Mouse (Mus musculus): ENCODE results near the gene Hdac7. TPM values are rescaled to one million over a fixed set of nuclear protein-coding genes. Genes with fewer than 3 reads are reported as not detected.

The Hdac7 gene
- total and polyA plus RNA-seq, 2 experiments from 2014 or later: 24.2 to 29.2 TPM

- Histone ChIP-seq H3K36me3 (ENCODE audit: insufficient read depth, low read length) (no peaks in the 10 kb centered on the region), H3K4me1 (ENCODE audit: insufficient read depth, low read length) (no peaks in the 10 kb centered on the region), H3K9ac (replicated peaks; ENCODE audit: low read length, poor library complexity, severe bottlenecking) (no peak overlapping the region), H3K27ac (ENCODE audit: low read depth, low read length) (no peak overlapping the region), H3K9me3 (ENCODE audit: low read length) (no peaks in the 10 kb centered on the region), H3K27me3 (ENCODE audit: insufficient read depth, low read length) (no peaks in the 10 kb centered on the region), H3K4me2 (ENCODE audit: low read depth, low read length, poor library complexity, severe bottlenecking) (no peak overlapping the region), H3K4me3 (ENCODE audit: low read depth, low read length) (no peak overlapping the region)
- WGBS: 82% methylated on average over 3 of the region's 3 CpGs
- no peak for TF ChIP-seq CTCF (IDR thresholded peaks at IDR 0.05)
- DNase-seq (ENCODE audit: low spot score): no peak
- ATAC-seq (ENCODE audit: low FRiP score): no peak
These were observed 16.1 kb upstream of the Hdac7 start for GRCm38 (mm10) chr15:97860353-97860752.

- ATAC-seq (ENCODE audit: low FRiP score) (no peak), DNase-seq (ENCODE audit: low spot score) (no peak)
- Histone ChIP-seq H3K4me1 (ENCODE audit: insufficient read depth, low read length) (no peaks in the 10 kb centered on the region), H3K27me3 (ENCODE audit: insufficient read depth, low read length) (no peaks in the 10 kb centered on the region), H3K9me3 (ENCODE audit: low read length) (no peaks in the 10 kb centered on the region), H3K27ac (ENCODE audit: low read depth, low read length) (no peak overlapping the region), H3K4me3 (ENCODE audit: low read depth, low read length) (no peak overlapping the region), H3K36me3 (ENCODE audit: insufficient read depth, low read length) (no peaks in the 10 kb centered on the region), H3K9ac (replicated peaks; ENCODE audit: low read length, poor library complexity, severe bottlenecking) (no peak overlapping the region), H3K4me2 (ENCODE audit: low read depth, low read length, poor library complexity, severe bottlenecking) (no peak overlapping the region)
- TF ChIP-seq CTCF (IDR thresholded peaks at IDR 0.05): no peak
- 90% methylated on average over 4 of the region's 4 CpGs for WGBS
These were observed 14.1 kb upstream of the Hdac7 start for GRCm38 (mm10) chr15:97858431-97858830.

- WGBS: 66% methylated on average over 6 of the region's 6 CpGs
- Histone ChIP-seq H3K27ac (ENCODE audit: low read depth, low read length) (no peak overlapping the region), H3K4me1 (ENCODE audit: insufficient read depth, low read length) (no peaks in the 10 kb centered on the region), H3K9ac (replicated peaks; ENCODE audit: low read length, poor library complexity, severe bottlenecking) (no peak overlapping the region), H3K27me3 (ENCODE audit: insufficient read depth, low read length) (no peaks in the 10 kb centered on the region), H3K9me3 (ENCODE audit: low read length) (no peaks in the 10 kb centered on the region), H3K36me3 (ENCODE audit: insufficient read depth, low read length) (no peaks in the 10 kb centered on the region), H3K4me3 (ENCODE audit: low read depth, low read length) (no peak overlapping the region), H3K4me2 (ENCODE audit: low read depth, low read length, poor library complexity, severe bottlenecking) (no peak overlapping the region)
- DNase-seq (ENCODE audit: low spot score) (no peak), ATAC-seq (ENCODE audit: low FRiP score) (no peak)
- TF ChIP-seq CTCF (IDR thresholded peaks at IDR 0.05): no peak
These were observed 10.2 kb upstream of the Hdac7 start for GRCm38 (mm10) chr15:97854551-97854950.

- Histone ChIP-seq H3K4me1 (ENCODE audit: insufficient read depth, low read length) (no peaks in the 10 kb centered on the region), H3K4me3 (ENCODE audit: low read depth, low read length) (no peak overlapping the region), H3K9me3 (ENCODE audit: low read length) (no peaks in the 10 kb centered on the region), H3K27me3 (ENCODE audit: insufficient read depth, low read length) (no peaks in the 10 kb centered on the region), H3K4me2 (ENCODE audit: low read depth, low read length, poor library complexity, severe bottlenecking) (no peak overlapping the region), H3K36me3 (ENCODE audit: insufficient read depth, low read length) (no peaks in the 10 kb centered on the region), H3K27ac (ENCODE audit: low read depth, low read length) (no peak overlapping the region), H3K9ac (replicated peaks; ENCODE audit: low read length, poor library complexity, severe bottlenecking) (no peak overlapping the region)
- peak; percentile 22 for TF ChIP-seq CTCF (IDR thresholded peaks at IDR 0.05)
- ATAC-seq (ENCODE audit: low FRiP score): no peak
- no peak for DNase-seq (ENCODE audit: low spot score)
- WGBS: 41% methylated on average over 8 of the region's 8 CpGs
These were observed 9.8 kb upstream of the Hdac7 start for GRCm38 (mm10) chr15:97854059-97854458.

- DNase-seq (ENCODE audit: low spot score): no peak
- Histone ChIP-seq H3K4me2 (ENCODE audit: low read depth, low read length, poor library complexity, severe bottlenecking) (no peak overlapping the region), H3K27ac (ENCODE audit: low read depth, low read length) (no peak overlapping the region), H3K9ac (replicated peaks; ENCODE audit: low read length, poor library complexity, severe bottlenecking) (no peak overlapping the region), H3K27me3 (ENCODE audit: insufficient read depth, low read length) (no peaks in the 10 kb centered on the region), H3K4me1 (ENCODE audit: insufficient read depth, low read length) (no peaks in the 10 kb centered on the region), H3K36me3 (ENCODE audit: insufficient read depth, low read length) (no peaks in the 10 kb centered on the region), H3K4me3 (ENCODE audit: low read depth, low read length) (no peak overlapping the region), H3K9me3 (ENCODE audit: low read length) (no peaks in the 10 kb centered on the region)
- no peak for TF ChIP-seq CTCF (IDR thresholded peaks at IDR 0.05)
- ATAC-seq (ENCODE audit: low FRiP score): no peak
- 94% methylated on average over 3 of the region's 3 CpGs for WGBS
These were observed 8.0 kb upstream of the Hdac7 start for GRCm38 (mm10) chr15:97852291-97852690.

- DNase-seq (ENCODE audit: low spot score) (no peak), ATAC-seq (ENCODE audit: low FRiP score) (no peak)
- H3K4me3 ChIP-seq (ENCODE audit: low read depth, low read length): no peak overlapping the region
- no peak overlapping the region for H3K27ac ChIP-seq (ENCODE audit: low read depth, low read length)
- TF ChIP-seq CTCF (IDR thresholded peaks at IDR 0.05): no peak
- no peak overlapping the region for H3K9ac ChIP-seq (replicated peaks; ENCODE audit: low read length, poor library complexity, severe bottlenecking)
- H3K36me3 ChIP-seq (ENCODE audit: insufficient read depth, low read length): no peaks in the 10 kb centered on the region
- no peak overlapping the region for H3K4me2 ChIP-seq (ENCODE audit: low read depth, low read length, poor library complexity, severe bottlenecking)
- H3K9me3 ChIP-seq (ENCODE audit: low read length): no peaks in the 10 kb centered on the region
- WGBS: 90% methylated on average over 5 of the region's 5 CpGs
- H3K4me1 ChIP-seq (ENCODE audit: insufficient read depth, low read length): no peaks in the 10 kb centered on the region
- H3K27me3 ChIP-seq (ENCODE audit: insufficient read depth, low read length): no peaks in the 10 kb centered on the region
These were observed 6.7 kb upstream of the Hdac7 start for GRCm38 (mm10) chr15:97851011-97851410.

Measured in midbrain, postnatal 0 days (tissue).